Mouse (Mus musculus): ENCODE data around the gene Elane.

GRCm38 (mm10) chr10:79879527-79879926 lies 6.5 kb upstream of the Elane start:
- TF ChIP-seq POLR2A (IDR thresholded peaks at IDR 0.05; ENCODE audit: insufficient read depth, low read length) (no peak), EP300 (IDR thresholded peaks at IDR 0.05; ENCODE audit: insufficient read depth, low read depth, low read length) (no peak), CTCF (IDR thresholded peaks at IDR 0.05; ENCODE audit: low read depth, low read length) (no peak)

Measured in ES-Bruce4 (cell line).